Mouse (Mus musculus) CD8-positive naive resting alpha-beta T cell, adult 57 days (primary cell): Measurements from ENCODE around the gene Carm1. TPM values are rescaled to one million over a fixed set of nuclear protein-coding genes. Genes with fewer than 3 reads are reported as not detected.

Source experiments
- total RNA-seq: library from RNA; stranded (reverse); gene quantifications from one replicate; pipeline ENCODE4 v1.2.4, GENCODE M21; 2023

Gene Carm1
- total RNA-seq, result 73.5 TPM

GRCm38 (mm10) chr9:21546789-21547074 lies at the start of gene Carm1:
Gene Carm1, plus strand, starts transcription at chr9:21546894.

GRCm38 (mm10) chr9:21509772-21510688 lies 36.7 kb upstream of the Carm1 start, which contains the start of gene Tmed1:
Gene Tmed1, minus strand, starts transcription at chr9:21510252.

GRCm38 (mm10) chr9:21525937-21526633 lies 20.6 kb upstream of the Carm1 start, which contains the start of gene AB124611:
Gene AB124611, plus strand, starts transcription at chr9:21526176.

GRCm38 (mm10) chr9:21592703-21593121 lies 46.0 kb downstream of the Carm1 start, which contains the start of the genes Timm29 and Yipf2:
Gene Timm29, plus strand, starts transcription at chr9:21592722.
Gene Yipf2, minus strand, starts transcription at chr9:21592828.

GRCm38 (mm10) chr9:21615617-21616231 lies 69.0 kb downstream of the Carm1 start, which contains the start of gene Smarca4:
Gene Smarca4, plus strand, starts transcription at chr9:21616169.

Other genes starting within 250 kb of the Carm1 start
- gene Ap1m2, start 234.6 kb upstream of the Carm1 start, total RNA-seq, result 4.0 TPM
- gene Slc44a2, start 226.2 kb upstream of the Carm1 start, total RNA-seq, result 390 TPM
- 101 TPM for gene Ilf3, start 179.0 kb upstream of the Carm1 start, total RNA-seq
- gene Qtrt1, start 135.1 kb upstream of the Carm1 start, total RNA-seq, result 79.3 TPM
- gene Dnm2, start 122.0 kb upstream of the Carm1 start, total RNA-seq, result 352 TPM
- gene Tmed1, start 36.6 kb upstream of the Carm1 start, total RNA-seq, result 3.1 TPM
- gene AB124611, start 20.7 kb upstream of the Carm1 start, total RNA-seq, result 98.0 TPM
- 26.6 TPM for gene Timm29, start 45.8 kb downstream of the Carm1 start, total RNA-seq
- gene Yipf2, start 45.9 kb downstream of the Carm1 start, total RNA-seq, result 8.5 TPM
- 87.8 TPM for gene Smarca4, start 69.3 kb downstream of the Carm1 start, total RNA-seq
- 24.1 TPM for gene Ldlr, start 176.6 kb downstream of the Carm1 start, total RNA-seq
- gene Spc24, start 213.4 kb downstream of the Carm1 start, total RNA-seq, result 2.7 TPM